ENCODE assay signal across 8 mouse cellular contexts in the genomic region with DNA sequence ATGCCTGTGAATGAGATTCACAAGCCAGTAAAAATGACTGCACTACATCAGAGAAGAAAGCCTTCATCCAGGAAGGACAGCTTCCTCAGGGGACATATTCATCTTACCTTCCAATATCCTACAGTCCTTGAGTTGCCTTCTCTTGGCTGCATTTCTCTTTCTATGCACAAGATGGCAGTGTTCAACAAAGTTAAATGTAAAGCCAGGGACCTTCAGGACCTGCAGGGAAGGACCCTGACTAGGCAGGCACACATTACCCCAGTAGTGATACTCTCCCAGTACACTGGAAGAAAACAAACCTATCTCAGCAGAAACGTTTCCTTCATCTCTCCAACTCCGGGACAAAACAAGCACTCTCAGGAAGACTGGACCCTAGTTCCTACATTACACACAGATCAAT. TPM values are rescaled to one million over a fixed set of nuclear protein-coding genes. Genes with fewer than 3 reads are reported as not detected.
DNase-seq lines count a peak whose midpoint lies in the region; ATAC-seq and TF ChIP-seq lines count a peak whose summit lies in the region.

No protein-coding gene starts in this region.

- H3K4me2 ChIP-seq in hindbrain, embryonic 16.5 days (ENCODE audit: low read length), result no peak overlapping the region
- H3K4me2 ChIP-seq in liver, postnatal 0 days (ENCODE audit: low read depth, low read length), result no peak overlapping the region

- peak; percentile 82 for TF ChIP-seq CTCF in liver, postnatal 0 days (IDR thresholded peaks at IDR 0.05; ENCODE audit: low read depth)

- TF ChIP-seq EP300 in liver, postnatal 0 days (IDR thresholded peaks at IDR 0.05; ENCODE audit: low read depth), result no peak

- H3K27ac ChIP-seq in hindbrain, embryonic 16.5 days (ENCODE audit: low read depth, low read length), result no peak overlapping the region
- H3K27ac ChIP-seq in liver, postnatal 0 days (ENCODE audit: low read depth), result no peak overlapping the region

- H3K27me3 ChIP-seq in hindbrain, embryonic 16.5 days (replicated peaks; ENCODE audit: control insufficient read depth, insufficient read depth, low read length), result no peaks in the 10 kb centered on the region
- no peaks in the 10 kb centered on the region for H3K27me3 ChIP-seq in liver, postnatal 0 days (ENCODE audit: insufficient read depth, low read length)

- DNase-seq in adrenal gland, adult (ENCODE audit: inconsistent age in 2 of 2, low spot score in 1 of 2), result peak; percentile 25 to 77
- no peak for DNase-seq in adrenal gland, postnatal 4 days (ENCODE audit: low spot score in 2 of 2)
- DNase-seq in ovary, postnatal 14 days (ENCODE audit: low spot score), result peak; percentile 17
- no peak for DNase-seq in ovary, postnatal 10 days (ENCODE audit: low spot score)
- DNase-seq in liver, postnatal 0 days, result no peak
- peak; percentile 43 for DNase-seq in retina, postnatal 7 days (ENCODE audit: low read depth, low spot score)

- ATAC-seq in common myeloid progenitor, adult 5-6 weeks (replicated peaks; ENCODE audit: low read depth, poor library complexity, severe bottlenecking), result peak; percentile 91
- peak; percentile 75 for ATAC-seq in hindbrain, embryonic 16.5 days
- no peak for ATAC-seq in liver, postnatal 0 days

- H3K4me1 ChIP-seq in hindbrain, embryonic 16.5 days (ENCODE audit: control insufficient read depth, insufficient read depth, low read depth, low read length), result no peaks in the 10 kb centered on the region
- H3K4me1 ChIP-seq in liver, postnatal 0 days (ENCODE audit: insufficient read depth), result peaks cover 11% of the 10 kb centered on the region; the same call in 1 of the 2 replicates

- H3K4me3 ChIP-seq in hindbrain, embryonic 16.5 days (ENCODE audit: low read length), result no peak overlapping the region
- H3K4me3 ChIP-seq in liver, postnatal 0 days (ENCODE audit: low read depth, low read length), result no peak overlapping the region

- no peaks in the 10 kb centered on the region for H3K9me3 ChIP-seq in hindbrain, embryonic 16.5 days (ENCODE audit: control insufficient read depth, low read length)
- H3K9me3 ChIP-seq in liver, postnatal 0 days (ENCODE audit: low read length), result 0 out of 2 replicates have a peak, but pooled peaks cover 3% of the 10 kb centered on the region

- no peak overlapping the region for H3K9ac ChIP-seq in hindbrain, embryonic 16.5 days (ENCODE audit: low read depth, low read length)
- no peak overlapping the region for H3K9ac ChIP-seq in liver, postnatal 0 days (replicated peaks)

- no peaks in the 10 kb centered on the region for H3K36me3 ChIP-seq in hindbrain, embryonic 16.5 days (ENCODE audit: control insufficient read depth, insufficient read depth, low read length)
- no peaks in the 10 kb centered on the region for H3K36me3 ChIP-seq in liver, postnatal 0 days (replicated peaks; ENCODE audit: insufficient read depth, low read length)

- 23% methylated on average over 2 of the region's 2 CpGs for WGBS in hindbrain, embryonic 16.5 days
- 18% methylated on average over 2 of the region's 2 CpGs for WGBS in liver, postnatal 0 days (ENCODE audit: insufficient replicate concordance)

RNA-seq across cellular contexts. Expression of gene Ypel5, which starts 38.4 kb away (rescaled TPM):
- total RNA-seq in adrenal gland, postnatal 4 days (2021), result 10 to 100 TPM; 67.6 to 68.1 TPM
- total RNA-seq in common myeloid progenitor, adult 5-6 weeks (2017), result 17.3 and 21.9 TPM in 2 replicates
- polyA plus RNA-seq in hindbrain, embryonic 16.5 days (2015; fragmentation: Nextera tagmentation; extraction: Ambion mirVana), result 107 and 108 TPM in 2 replicates
- polyA plus RNA-seq in liver, postnatal 0 days (2015; fragmentation: Nextera tagmentation; extraction: Ambion mirVana), result 59.4 and 59.7 TPM in 2 replicates

Comparison
In these comparisons a context has a peak if more than half of its experiments do, and no peak if none do; other contexts are left out.
1. DNase-seq: peak in adrenal gland, adult (2 of 2), ovary, postnatal 14 days (single experiment) and retina, postnatal 7 days (single experiment); none in adrenal gland, postnatal 4 days (0 of 2), ovary, postnatal 10 days (single experiment) and liver, postnatal 0 days (single experiment).